Mouse (Mus musculus): ENCODE measurements around the gene Ada. TPM values are rescaled to one million over a fixed set of nuclear protein-coding genes. Genes with fewer than 3 reads are reported as not detected.

Ada gene
- polyA plus RNA-seq, 1 experiment from 2014 or later = 5.5 TPM

DNA sequence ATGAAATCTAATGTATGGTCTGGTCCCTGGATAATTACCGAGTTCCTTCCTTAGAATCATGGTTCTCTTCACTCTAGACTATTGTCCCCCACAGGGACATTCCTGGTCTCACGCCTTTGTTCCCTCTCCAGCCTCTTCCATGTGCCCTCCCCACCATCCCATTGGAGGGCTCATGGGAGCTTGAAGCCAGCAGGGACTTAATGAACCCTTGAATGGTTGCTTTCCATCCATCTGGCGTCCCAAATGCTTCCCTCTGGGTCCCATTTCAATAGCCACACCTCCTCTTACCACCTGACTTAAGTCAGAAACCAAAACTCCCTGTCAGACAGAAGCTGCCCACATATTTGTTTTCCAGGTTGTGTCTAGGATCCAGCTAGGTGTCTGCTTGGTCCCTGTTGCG, 30.4 kb downstream of the Ada start:
- H3K27ac ChIP-seq (ENCODE audit: low read depth, low read length) = peak overlapping the region; percentile 27; the same call in 1 of the 2 replicates
- H3K4me3 ChIP-seq (ENCODE audit: low read depth, low read length) = no peak overlapping the region
- no peak overlapping the region for H3K4me2 ChIP-seq (ENCODE audit: low read length)
- H3K9me3 ChIP-seq (replicated peaks; ENCODE audit: control insufficient read depth, low read length) = no peaks in the 10 kb centered on the region
- H3K36me3 ChIP-seq (ENCODE audit: control insufficient read depth, insufficient read depth, low read length) = peaks cover 2% of the 10 kb centered on the region; the same call in 1 of the 2 replicates
- ATAC-seq (peak; percentile 27), DNase-seq (ENCODE audit: low spot score) (no peak)
- no peak overlapping the region for H3K9ac ChIP-seq (ENCODE audit: low read length)
- peaks cover 9% of the 10 kb centered on the region for H3K4me1 ChIP-seq (ENCODE audit: control insufficient read depth, insufficient read depth, low read length)
- WGBS = 44% methylated on average over 4 of the region's 4 CpGs
- no peaks in the 10 kb centered on the region for H3K27me3 ChIP-seq (replicated peaks; ENCODE audit: control insufficient read depth, insufficient read depth, low read length)

- no peak overlapping the region for H3K4me2 ChIP-seq (ENCODE audit: low read length)
- ATAC-seq = peak; percentile 76
- no peak overlapping the region for H3K9ac ChIP-seq (ENCODE audit: low read length)
- peak overlapping the region; percentile 27; the same call in 1 of the 2 replicates for H3K27ac ChIP-seq (ENCODE audit: low read depth, low read length)
- H3K36me3 ChIP-seq (ENCODE audit: control insufficient read depth, insufficient read depth, low read length) = peaks cover 2% of the 10 kb centered on the region; the same call in 1 of the 2 replicates
- DNase-seq (ENCODE audit: low spot score) = peak; percentile 90
- H3K9me3 ChIP-seq (replicated peaks; ENCODE audit: control insufficient read depth, low read length) = no peaks in the 10 kb centered on the region
- H3K4me3 ChIP-seq (ENCODE audit: low read depth, low read length) = no peak overlapping the region
- H3K27me3 ChIP-seq (replicated peaks; ENCODE audit: control insufficient read depth, insufficient read depth, low read length) = no peaks in the 10 kb centered on the region
- peaks cover 9% of the 10 kb centered on the region for H3K4me1 ChIP-seq (ENCODE audit: control insufficient read depth, insufficient read depth, low read length)
- WGBS = 41% methylated on average over 9 of the region's 9 CpGs
Measured at GRCm38 (mm10) chr2:163718951-163719603, 31.0 kb downstream of the Ada start.

DNA sequence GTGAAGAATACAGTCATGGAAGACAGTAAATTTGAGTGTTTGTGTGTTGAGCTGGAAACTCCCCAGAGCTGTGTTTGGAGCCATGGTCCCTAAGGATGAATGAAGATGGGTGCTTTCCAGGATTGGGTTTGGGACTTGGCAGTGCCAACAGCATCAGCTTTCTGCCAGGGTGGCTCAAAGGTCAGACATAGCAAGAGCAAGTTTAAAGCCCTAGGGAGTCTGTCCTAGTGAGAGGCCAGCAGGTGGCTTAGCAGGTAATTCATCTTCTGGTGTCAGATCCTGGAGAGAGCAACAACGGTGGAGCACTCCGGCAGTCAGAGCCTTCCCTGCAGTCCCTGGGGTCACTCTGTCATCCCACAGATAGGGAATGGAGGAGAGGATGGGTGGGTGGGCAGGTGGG, 31.5 kb downstream of the Ada start:
- H3K4me3 ChIP-seq (ENCODE audit: low read depth, low read length) = no peak overlapping the region
- no peak overlapping the region for H3K4me2 ChIP-seq (ENCODE audit: low read length)
- no peak overlapping the region for H3K27ac ChIP-seq (ENCODE audit: low read depth, low read length)
- no peaks in the 10 kb centered on the region for H3K9me3 ChIP-seq (replicated peaks; ENCODE audit: control insufficient read depth, low read length)
- DNase-seq (ENCODE audit: low spot score) = no peak
- no peaks in the 10 kb centered on the region for H3K27me3 ChIP-seq (replicated peaks; ENCODE audit: control insufficient read depth, insufficient read depth, low read length)
- ATAC-seq = no peak
- H3K36me3 ChIP-seq (ENCODE audit: control insufficient read depth, insufficient read depth, low read length) = peaks cover 2% of the 10 kb centered on the region; the same call in 1 of the 2 replicates
- H3K4me1 ChIP-seq (ENCODE audit: control insufficient read depth, insufficient read depth, low read length) = peaks cover 9% of the 10 kb centered on the region
- H3K9ac ChIP-seq (ENCODE audit: low read length) = no peak overlapping the region
- 75% methylated on average over 2 of the region's 2 CpGs for WGBS

DNA sequence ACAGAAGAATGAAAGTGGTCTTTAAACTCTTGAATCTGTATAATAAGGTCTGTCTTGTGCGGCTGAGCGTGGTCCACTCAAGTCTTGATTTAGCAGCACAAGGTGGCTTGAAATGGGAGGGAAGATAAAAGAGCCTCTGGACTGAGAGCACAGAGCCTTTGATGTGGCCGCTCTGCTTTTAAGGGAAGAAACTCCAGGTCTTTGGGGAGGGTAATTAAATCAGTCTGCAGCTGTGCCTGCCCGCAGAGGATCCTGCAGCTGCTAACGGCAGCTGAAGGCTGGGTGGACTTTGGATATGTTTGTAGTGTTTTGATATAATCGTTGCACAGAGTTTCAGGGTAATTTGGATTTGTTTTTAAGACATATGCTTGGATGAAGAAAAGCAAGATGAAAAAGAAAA, 33.2 kb downstream of the Ada start:
- H3K9me3 ChIP-seq (replicated peaks; ENCODE audit: control insufficient read depth, low read length) = no peaks in the 10 kb centered on the region
- ATAC-seq (no peak), DNase-seq (ENCODE audit: low spot score) (peak; percentile 56)
- H3K27ac ChIP-seq (ENCODE audit: low read depth, low read length) = no peak overlapping the region; the same call in 1 of the 2 replicates
- H3K4me3 ChIP-seq (ENCODE audit: low read depth, low read length) = no peak overlapping the region
- H3K9ac ChIP-seq (ENCODE audit: low read length) = no peak overlapping the region
- H3K27me3 ChIP-seq (replicated peaks; ENCODE audit: control insufficient read depth, insufficient read depth, low read length) = no peaks in the 10 kb centered on the region
- H3K4me2 ChIP-seq (ENCODE audit: low read length) = no peak overlapping the region
- peaks cover 2% of the 10 kb centered on the region; the same call in 1 of the 2 replicates for H3K36me3 ChIP-seq (ENCODE audit: control insufficient read depth, insufficient read depth, low read length)
- 10% methylated on average over 6 of the region's 6 CpGs for WGBS
- H3K4me1 ChIP-seq (ENCODE audit: control insufficient read depth, insufficient read depth, low read length) = no peaks in the 10 kb centered on the region; the same call in 1 of the 2 replicates

- WGBS = 55% methylated on average over 8 of the region's 8 CpGs
- H3K4me3 ChIP-seq (ENCODE audit: low read depth, low read length) = no peak overlapping the region
- no peak for ATAC-seq
- H3K9ac ChIP-seq (ENCODE audit: low read length) = no peak overlapping the region
- no peak overlapping the region; the same call in 1 of the 2 replicates for H3K27ac ChIP-seq (ENCODE audit: low read depth, low read length)
- H3K4me2 ChIP-seq (ENCODE audit: low read length) = no peak overlapping the region
- H3K36me3 ChIP-seq (ENCODE audit: control insufficient read depth, insufficient read depth, low read length) = peaks cover 2% of the 10 kb centered on the region; the same call in 1 of the 2 replicates
- DNase-seq (ENCODE audit: low spot score) = no peak
- H3K27me3 ChIP-seq (replicated peaks; ENCODE audit: control insufficient read depth, insufficient read depth, low read length) = no peaks in the 10 kb centered on the region
- H3K4me1 ChIP-seq (ENCODE audit: control insufficient read depth, insufficient read depth, low read length) = no peaks in the 10 kb centered on the region; the same call in 1 of the 2 replicates
- no peaks in the 10 kb centered on the region for H3K9me3 ChIP-seq (replicated peaks; ENCODE audit: control insufficient read depth, low read length)
Measured at GRCm38 (mm10) chr2:163716448-163716847, 33.6 kb downstream of the Ada start.

DNA sequence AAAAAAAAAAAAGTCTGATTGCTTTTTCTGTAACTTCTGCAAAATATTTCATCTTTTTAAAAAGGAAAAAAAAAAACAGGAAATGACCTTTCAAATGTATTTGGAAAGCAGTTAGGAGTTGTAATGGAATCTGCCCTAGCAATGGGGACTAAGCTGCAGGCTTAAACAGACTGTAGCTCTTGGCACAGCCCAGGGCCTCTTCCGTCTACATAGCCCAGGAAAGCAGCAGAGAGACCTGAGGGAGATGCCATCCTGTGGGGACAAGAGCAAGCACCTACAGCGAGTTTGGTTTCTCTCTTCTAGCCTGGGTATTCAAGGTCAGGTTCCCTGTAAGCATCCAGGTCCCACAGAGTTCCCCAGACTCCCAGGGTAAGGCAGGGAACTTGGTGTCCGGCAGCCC, 36.7 kb downstream of the Ada start:
- ATAC-seq (no peak), DNase-seq (ENCODE audit: low spot score) (no peak)
- H3K27ac ChIP-seq (ENCODE audit: low read depth, low read length) = no peak overlapping the region
- no peaks in the 10 kb centered on the region for H3K36me3 ChIP-seq (ENCODE audit: control insufficient read depth, insufficient read depth, low read length)
- no peaks in the 10 kb centered on the region for H3K27me3 ChIP-seq (replicated peaks; ENCODE audit: control insufficient read depth, insufficient read depth, low read length)
- H3K4me2 ChIP-seq (ENCODE audit: low read length) = no peak overlapping the region
- H3K4me1 ChIP-seq (ENCODE audit: control insufficient read depth, insufficient read depth, low read length) = no peaks in the 10 kb centered on the region
- H3K9me3 ChIP-seq (replicated peaks; ENCODE audit: control insufficient read depth, low read length) = no peaks in the 10 kb centered on the region
- no peak overlapping the region for H3K4me3 ChIP-seq (ENCODE audit: low read depth, low read length)
- WGBS = 87% methylated on average over 3 of the region's 3 CpGs
- H3K9ac ChIP-seq (ENCODE audit: low read length) = no peak overlapping the region

DNA sequence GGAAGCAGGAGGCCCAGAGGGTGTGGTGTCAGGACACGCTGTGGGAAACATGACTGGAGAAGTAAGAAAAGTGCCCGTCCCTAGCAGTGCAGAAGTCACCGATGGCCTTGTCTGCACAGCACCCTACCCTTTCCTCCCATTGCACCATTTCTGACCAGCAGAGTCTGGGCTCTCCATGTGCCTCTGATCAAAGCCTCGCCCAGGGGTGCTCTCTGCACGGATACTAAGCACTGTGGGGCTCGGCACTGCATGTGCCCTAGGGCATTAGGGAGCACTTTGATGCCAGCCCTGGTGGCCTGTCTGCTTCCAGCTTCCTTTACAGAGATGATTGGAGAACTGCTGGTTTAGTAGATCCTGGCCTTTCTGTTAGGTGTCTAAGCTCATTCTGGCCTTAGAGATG, 37.2 kb downstream of the Ada start:
- H3K27ac ChIP-seq (ENCODE audit: low read depth, low read length) = no peak overlapping the region
- no peak overlapping the region for H3K4me2 ChIP-seq (ENCODE audit: low read length)
- no peak overlapping the region for H3K4me3 ChIP-seq (ENCODE audit: low read depth, low read length)
- H3K9me3 ChIP-seq (replicated peaks; ENCODE audit: control insufficient read depth, low read length) = no peaks in the 10 kb centered on the region
- no peak overlapping the region for H3K9ac ChIP-seq (ENCODE audit: low read length)
- no peaks in the 10 kb centered on the region for H3K27me3 ChIP-seq (replicated peaks; ENCODE audit: control insufficient read depth, insufficient read depth, low read length)
- H3K36me3 ChIP-seq (ENCODE audit: control insufficient read depth, insufficient read depth, low read length) = no peaks in the 10 kb centered on the region
- H3K4me1 ChIP-seq (ENCODE audit: control insufficient read depth, insufficient read depth, low read length) = no peaks in the 10 kb centered on the region
- ATAC-seq = no peak
- WGBS = 84% methylated on average over 6 of the region's 6 CpGs
- no peak for DNase-seq (ENCODE audit: low spot score)

- DNase-seq (ENCODE audit: low spot score) (no peak), ATAC-seq (no peak)
- H3K4me1 ChIP-seq (ENCODE audit: control insufficient read depth, insufficient read depth, low read length) = no peaks in the 10 kb centered on the region
- H3K27me3 ChIP-seq (replicated peaks; ENCODE audit: control insufficient read depth, insufficient read depth, low read length) = no peaks in the 10 kb centered on the region
- 76% methylated on average over 7 of the region's 7 CpGs for WGBS
- no peak overlapping the region for H3K4me3 ChIP-seq (ENCODE audit: low read depth, low read length)
- H3K9me3 ChIP-seq (replicated peaks; ENCODE audit: control insufficient read depth, low read length) = no peaks in the 10 kb centered on the region
- no peaks in the 10 kb centered on the region for H3K36me3 ChIP-seq (ENCODE audit: control insufficient read depth, insufficient read depth, low read length)
- H3K27ac ChIP-seq (ENCODE audit: low read depth, low read length) = no peak overlapping the region
- H3K4me2 ChIP-seq (ENCODE audit: low read length) = no peak overlapping the region
- H3K9ac ChIP-seq (ENCODE audit: low read length) = no peak overlapping the region
Measured at GRCm38 (mm10) chr2:163712473-163712872, 37.6 kb downstream of the Ada start.

DNA sequence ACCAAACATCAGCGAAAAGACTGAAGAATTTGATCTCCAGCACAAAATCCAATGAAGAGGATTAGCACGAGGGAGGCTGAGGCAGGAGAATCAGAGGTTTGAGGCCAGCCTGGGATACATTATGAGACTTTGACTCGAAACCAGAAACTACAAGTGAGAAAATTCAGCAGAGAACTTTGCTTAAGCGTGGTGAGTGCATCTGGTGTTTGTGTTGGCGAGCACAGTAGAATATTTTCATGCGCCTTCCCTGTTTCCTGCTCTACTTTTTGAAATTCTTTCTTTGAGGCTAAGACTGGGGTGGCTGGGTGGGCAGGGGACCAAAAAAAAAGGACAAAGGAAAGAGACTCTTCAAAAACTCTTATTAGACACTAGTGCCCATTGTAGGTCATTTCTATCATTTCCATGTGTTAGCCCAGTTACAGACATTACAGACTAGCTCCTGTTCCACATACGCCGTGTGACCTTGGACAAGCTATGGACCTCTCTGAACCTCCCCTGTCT, 38.6 kb downstream of the Ada start:
- no peak for ATAC-seq
- no peak for DNase-seq (ENCODE audit: low spot score)

More for the DNA sequence above, 38.6 kb downstream of the Ada start:
- 91% methylated on average over 8 of the region's 8 CpGs for WGBS
- Histone ChIP-seq H3K4me2 (ENCODE audit: low read length) (no peak overlapping the region), H3K36me3 (ENCODE audit: control insufficient read depth, insufficient read depth, low read length) (no peaks in the 10 kb centered on the region), H3K4me3 (ENCODE audit: low read depth, low read length) (no peak overlapping the region), H3K4me1 (ENCODE audit: control insufficient read depth, insufficient read depth, low read length) (no peaks in the 10 kb centered on the region), H3K9me3 (replicated peaks; ENCODE audit: control insufficient read depth, low read length) (no peaks in the 10 kb centered on the region), H3K9ac (ENCODE audit: low read length) (no peak overlapping the region), H3K27ac (ENCODE audit: low read depth, low read length) (no peak overlapping the region), H3K27me3 (replicated peaks; ENCODE audit: control insufficient read depth, insufficient read depth, low read length) (no peaks in the 10 kb centered on the region)

Measured in forebrain, embryonic 14.5 days (tissue).